Mouse (Mus musculus) erythroblast, embryonic 14.5 days (primary cell): ENCODE results near the gene Il18.

Experiments
- GATA1 ChIP-seq: IDR thresholded peaks from 2 replicates; pipeline ENCODE4 v1.6.1; 2012; ENCODE audit warnings: low read length, inconsistent platforms, mixed read lengths
- TAL1 ChIP-seq: IDR thresholded peaks from 3 replicates; pipeline ENCODE4 v1.6.1; 2012; ENCODE audit warnings: low read length, inconsistent platforms, mixed read lengths

DNA sequence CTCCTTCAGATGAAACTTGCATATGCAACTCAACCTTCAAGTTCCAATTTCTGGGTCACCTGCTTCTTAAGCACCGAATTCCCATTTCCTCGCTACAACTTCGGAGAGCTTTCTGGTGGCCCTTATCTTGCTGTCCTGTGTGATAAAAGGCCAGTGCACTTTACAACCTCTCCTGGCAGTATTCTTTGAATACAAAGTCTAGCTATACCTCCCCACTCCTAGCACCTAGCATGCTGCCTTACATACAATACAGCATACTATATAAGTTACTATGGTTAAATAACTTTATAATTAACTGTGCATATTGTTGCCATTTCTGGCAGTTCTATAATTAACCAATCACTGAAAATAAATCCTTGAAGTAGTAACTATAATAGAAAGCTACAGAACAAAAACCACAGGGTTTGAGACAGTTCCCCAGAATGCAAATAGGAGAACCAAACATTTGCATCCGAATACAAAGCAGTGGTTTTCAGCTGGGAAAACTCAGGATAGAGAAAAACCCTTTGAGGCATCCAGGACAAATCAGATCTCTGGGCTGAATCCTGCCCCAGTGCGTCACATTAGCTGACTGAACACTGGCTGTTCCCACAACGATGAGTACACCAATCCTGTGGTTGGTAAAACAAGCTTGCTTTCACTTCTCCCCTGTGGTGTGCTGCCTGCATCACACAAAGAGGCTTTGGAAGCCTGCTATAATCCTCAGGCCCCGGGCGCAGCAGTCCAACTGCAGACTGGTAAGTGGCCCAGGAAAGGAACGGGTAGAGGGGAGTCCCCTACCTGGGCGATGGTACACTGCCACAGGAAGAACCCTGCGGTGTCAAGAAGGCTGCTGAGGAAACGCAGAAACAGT lies at the start of gene Il18:
- TF ChIP-seq TAL1 = no peak
- no peak for TF ChIP-seq GATA1
